Mouse (Mus musculus): ENCODE measurements around the gene Pappa2.

The Pappa2 gene

DNA sequence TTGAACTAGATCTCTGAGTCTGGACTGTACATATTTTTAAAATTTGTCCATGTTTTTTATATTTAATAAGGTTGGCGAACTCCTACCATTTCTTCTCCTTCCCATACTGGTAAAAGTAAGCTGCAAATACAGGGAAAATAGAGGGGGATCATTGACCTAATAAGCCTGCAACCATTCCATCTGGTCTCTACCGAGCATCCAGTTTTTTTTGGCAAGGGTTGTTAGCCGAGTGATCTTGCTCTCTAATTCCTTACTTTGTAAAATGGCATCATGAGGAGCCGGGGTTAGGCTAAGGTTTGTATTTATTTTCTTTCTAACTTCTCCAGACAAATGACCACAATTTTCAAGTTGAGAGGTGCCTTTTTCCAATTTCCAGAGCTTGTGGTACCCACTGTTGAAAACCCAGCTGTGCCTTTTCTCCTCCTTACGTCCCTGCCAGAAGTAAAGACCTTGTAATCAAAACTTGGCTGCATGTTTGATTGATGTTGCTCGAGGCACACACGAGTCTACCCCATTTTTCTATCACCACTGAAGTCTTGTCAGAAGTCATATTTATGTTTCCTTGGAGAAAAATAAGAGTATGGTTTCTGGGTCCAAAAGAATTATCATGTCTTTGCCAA is 210.1 kb downstream of the Pappa2 start:
- no peak for DNase-seq (ENCODE audit: extremely low read depth, insufficient read length, low spot score)

DNA sequence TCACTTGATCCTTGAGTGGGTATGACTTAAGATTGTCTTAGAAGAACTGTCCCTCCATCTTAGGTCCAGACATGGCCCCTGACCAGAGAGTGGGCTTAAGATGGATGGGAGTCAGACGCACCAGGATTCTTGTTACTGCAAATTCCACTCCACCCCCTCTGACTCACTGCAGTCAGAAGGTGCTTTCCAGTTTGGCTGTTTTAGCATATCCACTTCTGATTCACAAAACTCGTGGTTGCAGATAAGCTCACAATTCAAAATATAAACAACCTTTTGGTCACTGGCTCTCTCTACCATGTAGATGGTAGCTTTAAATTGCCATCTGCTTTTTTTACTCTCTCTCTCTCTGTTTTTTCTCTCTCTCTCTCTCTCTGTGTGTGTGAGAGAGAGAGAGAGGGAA is 214.4 kb downstream of the Pappa2 start:
- peak; percentile 7 for DNase-seq (ENCODE audit: extremely low read depth, insufficient read length, low spot score)

DNA sequence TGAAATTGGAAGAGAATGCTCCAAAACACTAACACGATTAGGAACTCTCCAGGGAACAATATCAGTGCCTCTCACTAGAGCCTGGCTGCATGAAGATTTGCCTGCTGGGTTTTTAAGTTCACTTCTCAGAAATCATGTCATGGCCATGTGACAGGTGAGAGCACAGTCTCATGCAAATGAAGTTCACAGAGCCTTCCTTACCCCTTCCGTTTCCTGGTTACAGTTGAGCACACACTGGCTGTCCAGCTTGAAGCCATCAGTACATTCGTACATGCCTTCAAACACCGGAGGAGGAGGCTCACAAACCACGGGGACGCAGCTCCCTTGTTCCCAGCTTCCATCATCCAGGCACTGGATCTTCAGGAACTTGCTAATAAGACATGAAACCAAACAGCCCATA is 215.6 kb downstream of the Pappa2 start:
- no peak for DNase-seq (ENCODE audit: extremely low read depth, insufficient read length, low spot score)

DNA sequence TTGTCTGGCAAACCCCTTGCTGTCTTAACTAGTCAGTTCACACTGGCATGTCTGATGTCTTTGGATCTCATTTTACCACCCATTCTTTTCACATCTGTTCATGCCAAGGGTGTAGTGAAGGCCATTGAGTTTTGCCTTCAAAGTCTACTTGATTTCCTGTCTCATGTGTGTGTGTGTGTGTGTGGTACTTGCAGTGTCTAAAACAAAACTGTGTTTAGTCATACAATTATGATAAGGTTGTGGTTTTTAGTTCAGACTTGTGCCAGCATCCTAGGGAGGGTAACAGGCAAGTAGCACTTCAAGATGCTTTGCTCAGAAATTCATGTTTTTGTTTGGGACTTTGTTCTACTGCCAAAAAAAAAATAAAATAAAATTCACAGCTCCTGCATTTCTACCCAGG is 216.1 kb downstream of the Pappa2 start:
- DNase-seq (ENCODE audit: extremely low read depth, insufficient read length, low spot score), result peak; percentile 17

DNA sequence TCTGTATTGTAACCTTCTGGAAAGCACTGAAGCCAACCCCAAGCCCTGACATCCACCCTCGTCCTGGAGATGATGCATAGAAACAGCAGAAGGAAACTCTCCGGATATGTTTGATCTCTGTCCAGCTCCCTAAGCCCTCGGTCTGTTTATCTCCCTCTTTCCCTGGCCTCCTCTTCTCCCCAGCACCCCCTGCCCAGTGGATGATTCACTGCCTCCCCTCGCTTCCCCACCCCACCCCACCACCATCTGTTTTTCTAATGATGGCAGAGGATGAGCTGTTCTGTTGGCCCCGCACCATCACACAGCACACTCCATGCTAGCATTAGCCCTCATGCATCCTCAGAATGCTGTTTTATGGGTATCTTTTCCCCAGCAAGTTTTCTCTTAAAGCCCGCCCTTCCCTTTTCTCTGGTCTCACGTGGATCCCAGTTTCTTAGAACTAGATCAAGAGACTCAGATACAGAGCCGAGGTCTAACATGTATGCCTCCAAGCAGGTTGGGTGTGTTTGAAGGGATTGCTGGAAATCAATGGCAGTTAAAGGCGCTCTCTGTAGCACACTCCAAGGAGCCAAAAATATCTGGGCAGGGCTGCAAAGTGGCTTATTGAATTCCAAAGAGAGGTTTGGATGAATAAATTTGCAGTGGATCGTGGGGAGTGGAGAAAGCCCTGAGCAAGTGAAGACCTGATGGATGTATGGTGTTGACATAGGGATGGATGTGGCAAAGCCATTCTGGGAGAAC is 231.8 kb downstream of the Pappa2 start:
- no peak for DNase-seq (ENCODE audit: extremely low read depth, insufficient read length, low spot score)

DNA sequence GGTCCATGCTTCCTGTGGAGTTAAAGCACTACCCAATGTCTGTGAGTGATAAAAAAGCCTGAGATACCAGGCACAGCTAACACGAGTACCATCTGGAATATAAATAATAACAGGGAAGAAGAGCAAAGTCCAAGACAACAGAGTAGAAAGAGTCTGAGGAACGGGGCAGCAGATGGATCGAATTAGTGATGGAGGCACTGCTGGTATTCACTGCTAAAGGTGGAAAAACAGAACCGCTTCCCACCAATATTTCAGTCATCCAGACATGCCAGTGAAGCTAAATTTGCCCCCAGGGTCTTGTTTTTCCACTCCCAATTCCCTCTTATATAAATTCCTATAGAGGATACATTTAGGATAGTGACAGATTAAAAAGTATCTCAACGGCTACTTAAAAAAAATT is 238.8 kb downstream of the Pappa2 start:
- no peak for DNase-seq (ENCODE audit: extremely low read depth, insufficient read length, low spot score)

DNA sequence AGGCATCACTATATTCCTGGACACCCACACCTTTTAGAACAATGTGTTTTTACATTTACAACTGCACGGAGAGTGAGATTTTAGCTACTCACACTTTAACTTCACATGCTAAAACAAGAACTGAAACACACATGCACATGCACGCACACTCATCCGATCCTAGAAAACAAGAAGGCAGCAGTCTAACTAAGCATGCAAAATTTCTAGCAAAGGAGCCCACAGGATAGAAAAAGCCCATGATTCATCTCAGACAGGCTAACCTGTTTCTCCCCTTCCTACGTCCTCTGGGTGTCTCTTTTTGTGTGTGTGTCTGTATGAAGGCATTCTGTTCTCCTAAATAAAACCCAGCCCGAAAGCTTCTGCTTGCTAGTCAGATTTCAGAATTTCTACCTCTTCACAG is 239.3 kb downstream of the Pappa2 start:
- DNase-seq (ENCODE audit: extremely low read depth, insufficient read length, low spot score), result no peak

DNA sequence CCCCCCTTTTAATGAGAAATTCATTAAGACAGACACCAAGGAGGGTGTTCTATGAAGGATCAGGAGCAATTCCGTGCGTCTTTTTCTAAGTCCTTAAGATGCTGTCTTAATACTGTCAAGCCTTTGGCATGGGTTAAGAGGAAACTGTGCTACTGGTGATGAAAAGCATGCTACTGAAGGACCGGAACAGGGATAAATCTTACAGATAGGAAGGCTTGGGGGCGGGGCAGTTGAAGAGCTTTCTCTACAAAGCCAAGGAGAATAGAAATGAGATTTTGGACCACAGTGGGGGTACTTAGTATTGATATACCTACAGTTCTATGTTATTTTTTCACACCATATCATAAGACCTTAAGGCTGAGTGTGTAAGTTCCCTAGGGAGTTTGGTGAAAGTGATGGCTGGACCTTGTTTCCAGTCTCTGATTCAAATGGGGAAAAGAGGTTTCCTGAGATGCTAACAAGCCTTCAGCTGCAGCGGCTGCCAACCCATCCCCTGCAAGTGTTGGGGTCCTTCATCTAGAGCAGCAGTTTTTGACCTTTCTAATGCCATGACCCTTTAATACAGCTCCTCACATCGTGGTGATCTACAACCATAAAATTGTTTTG is 240.0 kb downstream of the Pappa2 start:
- DNase-seq (ENCODE audit: extremely low read depth, insufficient read length, low spot score), result no peak

DNA sequence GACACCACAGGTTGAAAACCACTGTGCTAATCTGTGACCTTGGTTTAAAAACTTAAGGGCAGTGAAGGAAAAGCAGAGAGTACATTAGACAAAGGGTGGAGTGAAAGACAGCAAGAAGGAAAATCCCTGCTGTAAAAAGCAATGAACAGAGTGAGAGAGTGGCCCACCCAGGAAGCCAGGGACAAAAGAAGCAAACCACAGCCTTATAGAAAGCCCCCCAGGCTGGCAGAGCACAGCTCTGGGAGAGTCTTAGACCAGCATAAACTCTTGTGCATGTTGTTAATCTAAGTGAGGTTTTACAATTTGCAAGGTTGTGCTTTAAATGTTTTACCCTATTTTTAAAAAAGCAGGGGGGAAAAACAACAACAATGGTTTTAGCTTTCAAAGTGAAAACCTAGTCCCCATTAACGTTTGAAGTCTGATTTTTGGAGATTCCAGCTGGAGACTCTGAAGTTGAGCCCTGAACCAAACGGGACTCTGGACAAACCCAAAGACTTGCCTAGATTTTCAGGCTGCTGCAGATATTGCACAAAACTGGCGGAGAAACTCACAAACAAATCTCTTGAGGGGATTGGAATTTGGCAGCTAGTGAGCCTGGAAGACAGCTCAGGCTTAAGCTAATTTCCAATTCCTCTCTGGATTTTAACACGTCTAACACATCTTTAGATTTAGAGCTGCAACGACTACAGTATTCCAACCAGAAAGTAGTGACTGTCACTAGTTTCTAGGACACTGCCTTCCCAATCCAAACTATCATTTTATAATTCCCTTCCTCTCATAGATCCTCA is 241.0 kb downstream of the Pappa2 start:
- no peak for DNase-seq (ENCODE audit: extremely low read depth, insufficient read length, low spot score)

DNA sequence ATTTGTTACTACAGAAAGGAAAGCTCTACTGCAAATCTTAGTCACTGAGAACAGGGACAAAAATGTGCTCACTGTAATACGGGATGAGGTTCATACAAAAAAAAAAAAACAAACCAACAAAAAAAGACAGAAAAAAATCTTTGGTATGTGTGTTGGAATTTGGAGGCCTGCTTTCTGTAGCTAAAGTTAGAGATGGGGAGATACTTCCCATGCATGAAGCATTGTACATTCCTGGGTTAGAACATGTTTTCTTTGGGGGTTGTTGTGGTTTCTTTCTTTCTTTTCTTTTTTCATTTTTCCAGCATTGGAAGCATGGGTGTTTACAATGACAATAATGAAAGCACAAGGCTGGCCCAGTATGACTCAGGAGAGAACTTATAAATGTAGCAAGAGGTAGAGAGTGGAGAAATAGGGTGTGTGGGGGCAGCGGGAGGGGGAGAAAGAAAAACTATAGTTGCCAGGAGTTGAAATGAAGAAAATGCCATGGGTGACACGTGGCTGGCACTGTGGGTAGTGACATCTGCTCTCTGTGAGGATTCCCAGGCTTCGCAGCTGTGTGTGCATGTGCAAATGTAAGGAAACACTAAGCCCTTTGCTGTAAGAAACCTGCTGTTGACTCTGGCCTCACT is 247.3 kb downstream of the Pappa2 start:
- DNase-seq (ENCODE audit: extremely low read depth, insufficient read length, low spot score), result peak; percentile 64

DNA sequence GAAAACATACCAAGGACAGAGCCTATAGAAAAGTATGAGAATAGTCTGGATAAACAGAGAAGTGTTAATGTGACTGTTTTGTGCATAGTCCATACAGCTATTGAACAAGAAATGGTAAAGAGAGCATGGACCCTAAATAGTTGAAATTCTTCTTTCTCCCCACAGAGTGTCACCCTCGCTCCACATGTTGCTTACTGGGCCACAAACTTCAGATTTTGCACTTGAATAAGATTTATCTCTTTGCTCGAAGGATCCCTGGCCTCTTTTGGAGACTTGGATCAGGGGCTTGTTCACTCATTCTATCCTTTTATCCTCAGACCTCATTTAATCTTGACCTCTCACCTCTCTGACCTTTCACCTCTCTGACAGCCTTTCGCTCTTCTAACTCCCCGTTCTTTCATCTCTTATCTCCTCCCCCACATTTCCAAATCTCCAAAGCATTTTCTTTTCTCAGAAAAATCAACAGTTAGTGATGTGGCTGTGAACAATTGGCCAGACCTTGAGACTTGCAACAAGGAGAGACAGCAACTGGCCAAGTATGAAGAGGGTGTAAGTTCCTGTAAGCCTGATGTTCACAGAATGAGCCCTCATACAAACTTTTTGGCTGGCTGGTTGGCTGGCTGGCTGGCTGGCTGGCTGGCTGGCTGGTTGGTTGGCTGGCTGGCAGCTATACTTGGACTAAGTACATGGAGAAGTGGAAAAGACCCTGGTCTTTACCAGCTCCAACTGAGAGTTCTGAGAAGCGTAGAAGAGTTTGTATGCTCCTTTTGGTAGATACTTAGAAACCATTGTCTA is 266.8 kb downstream of the Pappa2 start:
- no peak for DNase-seq (ENCODE audit: extremely low read depth, insufficient read length, low spot score)

DNA sequence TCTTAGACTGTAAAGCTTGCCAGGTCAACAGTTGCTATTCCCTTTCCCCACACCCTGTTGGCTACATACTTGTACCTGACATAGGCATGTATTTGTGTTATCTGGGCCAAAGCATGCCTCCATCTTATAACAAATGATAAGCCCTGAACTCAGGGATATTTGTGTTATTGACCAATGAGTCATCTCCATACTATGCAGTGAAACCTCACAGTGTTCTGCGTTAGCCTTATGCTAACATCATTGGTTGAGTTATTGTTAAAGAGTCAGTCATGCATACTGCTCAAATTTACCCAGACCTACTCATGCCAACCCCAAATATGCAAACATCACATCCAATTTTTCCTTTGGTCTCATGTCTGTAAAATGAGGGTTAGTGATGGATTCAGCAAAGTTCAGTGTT is 279.0 kb downstream of the Pappa2 start:
- no peak for DNase-seq (ENCODE audit: extremely low read depth, insufficient read length, low spot score)

DNA sequence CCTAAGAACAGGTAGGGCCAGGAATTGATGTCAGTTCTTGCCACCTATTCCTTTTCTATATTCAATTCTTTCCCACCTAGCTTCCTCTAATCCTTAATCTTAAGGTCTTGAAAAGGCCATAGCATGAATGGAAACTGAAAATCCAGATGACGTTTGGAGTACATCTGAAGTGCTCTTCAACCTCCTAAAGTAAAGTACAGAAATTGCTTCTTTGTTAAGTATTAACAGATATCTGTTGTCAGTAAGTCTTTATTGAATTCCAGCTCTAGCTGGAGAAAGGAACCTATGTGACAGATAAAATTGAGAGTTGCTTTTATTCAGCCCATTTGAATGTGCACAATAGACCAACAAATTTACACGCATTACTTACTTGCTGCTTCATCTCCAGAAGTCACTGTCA is 280.1 kb downstream of the Pappa2 start:
- no peak for DNase-seq (ENCODE audit: extremely low read depth, insufficient read length, low spot score)

DNA sequence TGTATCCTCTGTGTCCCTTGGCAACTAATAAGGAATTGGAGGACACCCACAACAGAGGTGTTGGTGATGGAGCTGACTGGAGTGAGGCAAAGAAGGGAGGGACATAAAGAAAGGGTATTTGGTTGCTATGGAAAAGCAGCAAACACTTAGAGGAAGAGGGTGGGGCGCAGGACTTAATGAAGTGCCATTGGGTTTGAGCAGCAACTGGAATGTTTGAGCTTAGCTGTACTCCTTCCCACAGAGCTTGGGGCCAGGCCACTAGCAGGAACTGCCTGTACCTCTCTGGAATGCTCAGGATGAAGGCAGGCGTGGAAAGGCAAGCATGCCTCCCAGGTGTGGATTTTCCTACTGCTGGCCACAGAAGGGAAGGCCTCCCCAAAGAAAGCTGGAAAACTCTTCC is 281.0 kb downstream of the Pappa2 start:
- DNase-seq (ENCODE audit: extremely low read depth, insufficient read length, low spot score), result no peak

DNA sequence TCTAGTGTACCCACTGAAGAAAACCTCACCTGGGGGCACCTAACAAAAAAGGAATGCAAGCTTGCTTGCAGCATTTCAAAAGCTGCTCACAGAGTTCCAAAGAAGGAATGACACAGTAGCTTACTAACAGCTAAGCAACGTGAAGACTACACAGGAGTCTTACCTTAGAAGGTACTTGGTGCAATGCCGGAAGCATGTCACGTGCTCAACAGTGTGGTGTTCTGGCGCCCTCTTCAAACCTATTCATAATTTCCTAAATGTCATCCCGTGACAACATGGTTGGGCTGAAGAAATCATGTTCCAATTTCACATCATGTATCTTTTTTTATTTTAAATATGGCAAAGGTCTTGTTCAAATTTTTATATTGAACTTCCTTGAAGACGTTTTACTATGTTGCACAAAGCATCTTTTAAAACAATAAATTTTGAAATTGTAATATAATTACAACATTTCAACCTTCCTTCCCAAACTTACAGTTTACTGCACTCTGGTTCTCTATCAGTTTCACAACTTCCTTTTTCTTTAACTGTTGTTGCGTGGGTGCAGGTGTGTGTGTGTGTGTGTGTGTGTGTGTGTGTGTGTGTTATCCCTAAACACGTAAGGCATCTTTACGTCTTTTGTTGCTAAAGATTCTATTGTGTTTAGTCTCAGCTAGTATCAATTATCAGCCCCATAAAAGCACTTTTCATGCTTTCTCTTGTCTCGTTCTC is 282.3 kb downstream of the Pappa2 start:
- no peak for DNase-seq (ENCODE audit: extremely low read depth, insufficient read length, low spot score)

DNA sequence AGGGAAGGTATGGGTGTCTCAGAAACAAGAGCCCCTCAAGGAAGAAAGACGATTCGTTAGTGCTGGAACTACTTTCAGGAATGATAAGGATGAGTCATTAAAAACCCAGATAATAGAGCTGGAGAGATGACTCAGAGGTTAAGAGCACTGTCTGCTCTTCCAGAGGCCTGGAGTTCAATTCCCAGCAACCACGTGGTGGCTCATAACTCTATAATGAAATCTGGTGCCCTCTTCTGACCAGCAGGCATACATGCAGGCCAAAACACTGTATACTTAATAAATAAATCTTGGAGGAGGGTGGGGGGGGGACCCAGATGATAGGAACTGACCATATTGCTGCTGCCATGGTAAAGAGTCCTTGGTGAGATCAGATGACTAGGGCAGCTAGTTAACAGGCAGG is 282.9 kb downstream of the Pappa2 start:
- DNase-seq (ENCODE audit: extremely low read depth, insufficient read length, low spot score), result no peak

DNA sequence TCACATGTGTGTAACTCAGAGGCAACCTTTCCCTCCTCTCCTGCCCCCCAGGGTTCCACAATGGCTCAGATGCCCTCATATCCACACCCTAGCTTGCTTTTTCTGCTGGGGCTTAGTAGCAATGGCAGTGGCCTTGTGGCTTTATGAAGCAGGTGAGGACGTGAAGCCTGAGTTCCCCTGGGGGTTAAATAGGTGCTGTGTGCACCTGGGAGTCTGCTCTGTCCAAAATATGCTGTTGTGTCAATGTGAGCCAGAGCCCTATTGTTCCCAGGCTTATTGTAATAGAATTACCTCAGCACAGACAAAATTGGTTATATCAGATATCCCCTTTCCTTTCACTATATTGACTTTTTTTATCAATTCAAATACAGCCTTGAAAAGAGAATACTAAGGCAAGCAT is 292.6 kb downstream of the Pappa2 start:
- no peak for DNase-seq (ENCODE audit: extremely low read depth, insufficient read length, low spot score)

DNA sequence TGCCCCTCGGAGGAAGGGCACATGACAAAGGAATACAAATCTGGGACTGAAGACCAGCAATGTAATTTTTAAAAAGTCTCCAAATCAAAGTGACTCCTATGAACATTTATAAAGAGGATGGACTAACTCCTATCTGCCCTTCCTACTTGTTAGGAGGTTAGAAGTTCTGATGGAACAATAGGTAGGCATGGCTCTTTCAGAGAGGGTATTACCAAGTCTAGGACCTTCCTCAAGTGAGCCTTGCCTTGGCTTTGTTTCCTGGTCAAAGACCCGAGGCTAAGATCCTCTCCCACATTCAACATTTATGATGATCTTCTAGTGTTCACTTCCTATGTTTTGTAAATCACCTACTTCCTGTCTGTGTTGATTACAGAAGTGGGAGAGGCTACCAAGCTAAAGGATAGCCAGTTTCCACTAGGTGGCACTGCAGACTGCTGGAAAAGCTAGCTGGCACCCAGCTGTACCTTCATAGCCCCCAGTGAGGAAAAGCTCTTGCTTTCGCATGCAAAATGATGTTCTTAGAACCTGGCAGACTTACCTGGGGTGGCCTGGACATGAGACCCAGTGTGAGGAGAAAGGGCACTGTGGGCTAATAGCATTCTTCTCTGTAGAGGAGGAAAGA is 310.2 kb downstream of the Pappa2 start:
- DNase-seq (ENCODE audit: extremely low read depth, insufficient read length, low spot score), result peak; percentile 19

DNA sequence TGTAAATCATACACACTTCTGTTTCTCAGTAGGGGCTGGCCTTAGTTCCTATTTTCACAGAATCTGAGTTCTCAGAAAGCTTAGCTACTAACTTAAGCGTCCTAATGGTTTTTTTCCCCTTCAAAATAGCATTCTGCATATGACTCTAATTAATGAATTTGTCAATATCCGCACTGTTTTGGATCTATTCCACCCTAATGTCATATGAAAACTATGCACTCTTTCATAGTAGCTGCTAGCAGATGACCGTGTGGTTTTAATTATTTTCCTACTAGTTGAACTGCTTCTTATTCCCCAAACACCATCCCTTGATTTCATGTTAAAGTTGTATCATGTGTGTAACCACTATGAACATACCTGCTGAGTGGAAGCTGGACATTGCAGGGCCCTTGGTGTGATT is 314.3 kb downstream of the Pappa2 start:
- DNase-seq (ENCODE audit: extremely low read depth, insufficient read length, low spot score), result no peak
